Mouse (Mus musculus) CH12.LX (cell line): Measurements from ENCODE around the gene BC004004. TPM values are rescaled to one million over a fixed set of nuclear protein-coding genes. Genes with fewer than 3 reads are reported as not detected.

ENCODE experiments used
- DNase-seq: peaks from one replicate; pipeline ENCODE4 v3.0.0-alpha.2; 2013; ENCODE audit errors: extremely low read depth
- H3K27ac ChIP-seq: 2 replicates; pipeline ENCODE4 v1.5.1; 2012; ENCODE audit warnings: low read depth, mild to moderate bottlenecking, control low read depth, moderate library complexity; ENCODE audit not compliant: insufficient read depth
- H3K27me3 ChIP-seq: replicated peaks from 2 replicates; pipeline ENCODE3; 2012; ENCODE audit warnings: inconsistent platforms
- H3K36me3 ChIP-seq, 2 experiments: replicated peaks in 1 of 2; 2 replicates each; pipeline versions ENCODE3 to v1.6.1; 2012; ENCODE audit warnings: inconsistent platforms in 1 of 2, low read length in 1 of 2, mild to moderate bottlenecking in 1 of 2, mixed read lengths in 1 of 2, moderate library complexity in 1 of 2; ENCODE audit not compliant: control insufficient read depth in 1 of 2, insufficient read depth in 1 of 2
- H3K4me1 ChIP-seq, 2 experiments: 2 replicates each; pipeline ENCODE4 v1.6.1; 2012; ENCODE audit warnings: inconsistent platforms in 1 of 2, moderate library complexity in 1 of 2; ENCODE audit not compliant: insufficient read depth in 2 of 2, control insufficient read depth in 1 of 2
- H3K4me2 ChIP-seq: 2 replicates; pipeline ENCODE4 v1.6.1; 2012; ENCODE audit warnings: low read depth, mild to moderate bottlenecking, control low read depth; ENCODE audit not compliant: poor library complexity, insufficient read depth, severe bottlenecking
- H3K4me3 ChIP-seq, 3 experiments: fragments of 150-350 bp in 1 of 3; sonication (generic) in 1 of 3; replicated peaks in 1 of 3; 2 replicates each; pipeline versions ENCODE3 to v1.5.1; 2011 to 2012; ENCODE audit warnings: low read depth in 2 of 3, low read length in 2 of 3, mild to moderate bottlenecking in 2 of 3, moderate library complexity in 2 of 3, control low read depth in 1 of 3, improper control_type of control experiment in 1 of 3, inconsistent platforms in 1 of 3, mixed read lengths in 1 of 3; ENCODE audit not compliant: poor library complexity in 1 of 3
- H3K79me2 ChIP-seq: replicated peaks from 2 replicates; pipeline ENCODE4 v1.6.1; 2012; ENCODE audit warnings: mild to moderate bottlenecking, moderate library complexity; ENCODE audit not compliant: control insufficient read depth, poor library complexity, insufficient read depth, severe bottlenecking; ENCODE audit errors: extremely low read depth
- H3K9ac ChIP-seq: 2 replicates; pipeline ENCODE4 v1.6.1; 2012; ENCODE audit warnings: low read depth, mild to moderate bottlenecking, control low read depth, moderate library complexity; ENCODE audit not compliant: insufficient read depth
- H3K9me3 ChIP-seq: replicated peaks from 2 replicates; pipeline ENCODE3; 2012; ENCODE audit warnings: low read length, inconsistent platforms, mixed read lengths
- BHLHE40 ChIP-seq: IDR thresholded peaks from 2 replicates; pipeline ENCODE4 v1.6.1; 2011; ENCODE audit warnings: mild to moderate bottlenecking, low read depth, low read length, improper control_type of control experiment
- CHD2 ChIP-seq: IDR thresholded peaks from 2 replicates; pipeline ENCODE4 v1.6.1; 2011; ENCODE audit warnings: low read length, improper control_type of control experiment
- CTCF ChIP-seq, 2 experiments: IDR thresholded peaks in 1 of 2; conservative IDR thresholded peaks in 1 of 2; 2 replicates each; pipeline ENCODE4 v1.5.1; 2011 to 2012; ENCODE audit warnings: low read depth in 2 of 2, low read length in 2 of 2, improper control_type of control experiment in 1 of 2, inconsistent platforms in 1 of 2, mild to moderate bottlenecking in 1 of 2, moderate library complexity in 1 of 2
- E2F4 ChIP-seq: IDR thresholded peaks from 2 replicates; pipeline ENCODE4 v1.6.1; 2011; ENCODE audit warnings: low read depth, low read length, improper control_type of control experiment; ENCODE audit not compliant: insufficient replicate concordance
- ELF1 ChIP-seq: IDR thresholded peaks from 2 replicates; pipeline ENCODE4 v1.6.1; 2014; ENCODE audit warnings: low read depth, mild to moderate bottlenecking, inconsistent platforms, low read length, improper control_type of control experiment
- EP300 ChIP-seq: IDR thresholded peaks from 2 replicates; pipeline ENCODE4 v1.6.1; 2011; ENCODE audit warnings: low read length, improper control_type of control experiment
- ETS1 ChIP-seq: conservative IDR thresholded peaks from 2 replicates; pipeline ENCODE4 v1.6.1; 2012; ENCODE audit warnings: low read depth, mild to moderate bottlenecking, inconsistent platforms, low read length, improper control_type of control experiment, moderate library complexity
- GABPA ChIP-seq: IDR thresholded peaks from 2 replicates; pipeline ENCODE4 v1.6.1; 2012; ENCODE audit warnings: low read depth, low read length, improper control_type of control experiment, inconsistent platforms; ENCODE audit not compliant: insufficient replicate concordance
- JUN ChIP-seq: IDR thresholded peaks from 2 replicates; pipeline ENCODE4 v1.6.1; 2011; ENCODE audit warnings: low read depth, mild to moderate bottlenecking, low read length, improper control_type of control experiment, moderate library complexity; ENCODE audit not compliant: insufficient read depth
- JUND ChIP-seq: conservative IDR thresholded peaks from 2 replicates; pipeline ENCODE4 v1.6.1; 2011; ENCODE audit warnings: low read depth, low read length, improper control_type of control experiment
- KAT2A ChIP-seq: IDR thresholded peaks from 2 replicates; pipeline ENCODE4 v1.6.1; 2012; ENCODE audit warnings: low read length, improper control_type of control experiment, inconsistent platforms; ENCODE audit not compliant: insufficient replicate concordance
- MAFK ChIP-seq: IDR thresholded peaks from 2 replicates; pipeline ENCODE4 v1.6.1; 2011; ENCODE audit warnings: low read length, improper control_type of control experiment; ENCODE audit not compliant: insufficient replicate concordance
- MAX ChIP-seq: IDR thresholded peaks from 2 replicates; pipeline ENCODE4 v1.6.1; 2011; ENCODE audit warnings: low read length, improper control_type of control experiment
- MEF2A ChIP-seq: IDR thresholded peaks from 2 replicates; pipeline ENCODE4 v1.6.1; 2014; ENCODE audit warnings: low read depth, mild to moderate bottlenecking, inconsistent platforms, low read length, improper control_type of control experiment, borderline replicate concordance
- NRF1 ChIP-seq: IDR thresholded peaks from 2 replicates; pipeline ENCODE4 v1.6.1; 2014; ENCODE audit warnings: low read depth, mild to moderate bottlenecking, inconsistent platforms, low read length, improper control_type of control experiment, moderate library complexity
- PAX5 ChIP-seq: IDR thresholded peaks from 2 replicates; pipeline ENCODE4 v1.6.1; 2012; ENCODE audit warnings: low read length, inconsistent platforms, mixed read lengths
- RAD21 ChIP-seq: IDR thresholded peaks from 2 replicates; pipeline ENCODE4 v1.6.1; 2011; ENCODE audit warnings: low read depth, mild to moderate bottlenecking, low read length, improper control_type of control experiment, moderate library complexity
- RCOR1 ChIP-seq: conservative IDR thresholded peaks from 2 replicates; pipeline ENCODE4 v1.6.1; 2012; ENCODE audit warnings: low read depth, mild to moderate bottlenecking, inconsistent platforms, low read length, improper control_type of control experiment
- SIN3A ChIP-seq: IDR thresholded peaks from 2 replicates; pipeline ENCODE4 v1.6.1; 2012; ENCODE audit warnings: low read length, improper control_type of control experiment, inconsistent platforms
- SMC3 ChIP-seq: IDR thresholded peaks from 2 replicates; pipeline ENCODE4 v1.6.1; 2011; ENCODE audit warnings: low read depth, low read length, improper control_type of control experiment
- TBP ChIP-seq: conservative IDR thresholded peaks from 2 replicates; pipeline ENCODE4 v1.6.1; 2011; ENCODE audit warnings: low read depth, low read length, improper control_type of control experiment
- TCF12 ChIP-seq: IDR thresholded peaks from 2 replicates; pipeline ENCODE4 v1.6.1; 2014; ENCODE audit warnings: low read depth, mild to moderate bottlenecking, inconsistent platforms, low read length, improper control_type of control experiment
- USF1 ChIP-seq: IDR thresholded peaks from 2 replicates; pipeline ENCODE4 v1.6.1; 2014; ENCODE audit warnings: low read depth, mild to moderate bottlenecking, inconsistent platforms, low read length, improper control_type of control experiment
- ZMIZ1 ChIP-seq: IDR thresholded peaks from 2 replicates; pipeline ENCODE4 v1.6.1; 2012; ENCODE audit warnings: low read depth, mild to moderate bottlenecking, inconsistent platforms, low read length, improper control_type of control experiment
- dilution Hi-C: fragments of 300-500 bp; cut with MboI; formaldehyde crosslinking; loops from 2 replicates; pipeline ENCODE4 v1.14.3; 2020; ENCODE audit warnings: low sequenced_read_pairs; ENCODE audit not compliant: extremely low pct_unique_long_range_greater_than_20kb, extremely low pct_ligation_motif_present
- in situ Hi-C: fragments of 300-500 bp; cut with MboI; formaldehyde crosslinking; loops from 3 replicates; pipeline ENCODE4 v1.14.3; 2019; ENCODE audit warnings: low sequenced_read_pairs, low pct_ligation_motif_present, low pct_unique_long_range_greater_than_20kb, mixed read lengths
- polyA plus RNA-seq: library from polyadenylated mRNA; unstranded; fragments of >175 nt; gene quantifications from 2 replicates; pipeline ENCODE4 v1.2.1, GENCODE M21; 2012; ENCODE audit warnings: low read depth; ENCODE audit not compliant: insufficient read length
- total RNA-seq, 2 experiments: library from RNA; depleted of rRNA; stranded (reverse); fragments of 300-350 nt in 1 of 2; fragments of >200 nt in 1 of 2; gene quantifications; 2 replicates each; pipeline ENCODE4 v1.2.3; 2012 to 2014

Gene BC004004
- total and polyA plus RNA-seq, 3 experiments = 67.9 to 89.1 (median 75.1) TPM

GRCm38 (mm10) chr17:29356882-29357281, 88.3 kb downstream of the BC004004 start:
- Histone ChIP-seq H3K4me3 (peak overlapping the region in 1 of 3 experiments; percentile 28), H3K36me3 (no peaks in the 10 kb centered on the region)
- dilution Hi-C loops = no loop called here
- TF ChIP-seq ETS1 (no peak), KAT2A (no peak), BHLHE40 (no peak), E2F4 (no peak), TBP (no peak), MEF2A (no peak), JUN (no peak), SIN3A (no peak; the same call in 1 of the 2 replicates), TCF12 (no peak), CTCF (conservative IDR thresholded peaks at IDR 0.05 in 1 of 2, IDR thresholded peaks at IDR 0.05 in 1 of 2; ENCODE audit: low read depth in 2 of 2, low read length in 2 of 2) (no peak), MAFK (no peak), GABPA (no peak), PAX5 (no peak), SMC3 (no peak), NRF1 (no peak), EP300 (no peak), USF1 (no peak)
- TF ChIP-seq, all 38 proteins: peak for 0
- peaks cover 2% of the 10 kb centered on the region for H3K27me3 ChIP-seq
- H3K9ac ChIP-seq = no peak overlapping the region
- H3K27ac ChIP-seq = no peak overlapping the region
- no peaks in the 10 kb centered on the region for H3K79me2 ChIP-seq
- in situ Hi-C loops = no loop called here
- no peak overlapping the region for H3K4me2 ChIP-seq
- H3K9me3 ChIP-seq = no peaks in the 10 kb centered on the region
- H3K4me1 ChIP-seq = peaks cover 0 to 23% of the 10 kb centered on the region in 2 experiments; a peak in 2 of 4 replicates
- DNase-seq = no peak

- TF ChIP-seq RAD21 = no peak
- no peak for TF ChIP-seq RCOR1
- no peak for TF ChIP-seq CHD2
- no peak for TF ChIP-seq ELF1
- TF ChIP-seq SMC3 = no peak
- no peak for TF ChIP-seq MAFK
- TF ChIP-seq JUN = no peak
- no peak for TF ChIP-seq MEF2A
- no peak for TF ChIP-seq ZMIZ1
- TF ChIP-seq MAX = no peak
- no peak for TF ChIP-seq USF1
- TF ChIP-seq JUND = no peak
- TF ChIP-seq TBP = no peak
- no peak for DNase-seq
These were observed 90.3 kb downstream of the BC004004 start for GRCm38 (mm10) chr17:29358928-29359327.

More at GRCm38 (mm10) chr17:29358928-29359327, 90.3 kb downstream of the BC004004 start:
- Histone ChIP-seq H3K27me3 (peaks cover 2% of the 10 kb centered on the region), H3K36me3 (peaks cover 0 to 4% of the 10 kb centered on the region in 2 experiments), H3K9ac (no peak overlapping the region), H3K27ac (no peak overlapping the region), H3K79me2 (peaks cover 4% of the 10 kb centered on the region; the same call in 1 of the 2 replicates), H3K4me1 (peaks cover 15 to 43% of the 10 kb centered on the region in 2 experiments), H3K4me3 (no peak overlapping the region), H3K9me3 (no peaks in the 10 kb centered on the region), H3K4me2 (no peak overlapping the region)
- dilution Hi-C loops = no loop called here
- in situ Hi-C loops = no loop called here
